Mouse (Mus musculus) G1E (cell line): ENCODE measurements at regions not wholly inside any gene's neighbourhood (a gene's known extent, or its start where the extent isn't known, plus 50 kb on each side); places are given as distances from the start of the nearest gene placed in this dataset.

Experiments
- ATAC-seq: 2 replicates; pipeline ENCODE4 v1.8.0; 2016; ENCODE audit warnings: mild to moderate bottlenecking; ENCODE audit not compliant: insufficient number of reproducible peaks, poor library complexity, low FRiP score, severe bottlenecking; ENCODE audit errors: extremely low read depth
- DNase-seq: peaks from one replicate; pipeline ENCODE4 v3.0.0; 2012; ENCODE audit warnings: low spot score
- H3K27me3 ChIP-seq: 2 replicates; pipeline ENCODE4 v1.6.1; 2012; ENCODE audit warnings: mild to moderate bottlenecking, low read length, inconsistent platforms; ENCODE audit not compliant: insufficient read depth
- H3K36me3 ChIP-seq: replicated peaks from 2 replicates; pipeline ENCODE3; 2012; ENCODE audit warnings: mild to moderate bottlenecking, inconsistent platforms
- H3K4me1 ChIP-seq: 2 replicates; pipeline ENCODE4 v1.6.1; 2012; ENCODE audit warnings: low read depth, low read length, inconsistent platforms, mixed read lengths; ENCODE audit not compliant: insufficient read depth
- H3K4me3 ChIP-seq: 2 replicates; pipeline ENCODE4 v1.5.1; 2012; ENCODE audit warnings: low read depth, mild to moderate bottlenecking, inconsistent platforms, low read length, moderate library complexity, mixed read lengths
- H3K9me3 ChIP-seq: replicated peaks from 2 replicates; pipeline ENCODE4 v1.6.1; 2012; ENCODE audit warnings: inconsistent platforms
- CTCF ChIP-seq: IDR thresholded peaks from 2 replicates; pipeline ENCODE4 v1.5.1; 2012; ENCODE audit warnings: low read depth, low read length, inconsistent platforms, mixed read lengths
- GATA1 ChIP-seq: IDR thresholded peaks from 2 replicates; pipeline ENCODE4 v1.6.1; 2012; ENCODE audit warnings: borderline replicate concordance, low read length, inconsistent platforms, mixed read lengths
- GATA2 ChIP-seq: IDR thresholded peaks from 2 replicates; pipeline ENCODE4 v1.6.1; 2012; ENCODE audit warnings: low read depth, low read length, inconsistent platforms, borderline replicate concordance
- POLR2AphosphoS5 ChIP-seq: IDR thresholded peaks from 2 replicates; pipeline ENCODE4 v1.6.1; 2012; ENCODE audit warnings: low read depth, low read length, inconsistent platforms; ENCODE audit not compliant: insufficient replicate concordance
- TAL1 ChIP-seq: conservative IDR thresholded peaks from 2 replicates; pipeline ENCODE4 v1.6.1; 2012; ENCODE audit warnings: low read depth, low read length, inconsistent platforms, mixed read lengths

DNA sequence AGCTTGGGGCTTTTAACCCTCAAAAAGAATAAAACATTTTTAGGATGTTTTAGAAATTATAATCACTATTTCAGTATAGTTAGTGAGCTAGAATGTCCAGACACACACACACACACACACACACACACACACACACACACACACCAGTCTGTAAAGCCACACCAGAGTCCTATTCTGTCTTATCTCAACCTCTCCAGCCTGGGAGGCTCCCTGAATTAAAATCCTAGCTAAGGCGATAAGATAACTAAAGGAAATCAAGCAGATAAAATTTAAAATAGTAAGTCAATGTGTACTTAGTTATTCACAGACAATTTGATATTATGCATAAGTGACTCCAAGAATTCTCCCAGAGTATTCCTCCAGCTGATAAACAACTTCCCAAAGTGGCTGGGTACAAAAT, 421.2 kb upstream of the Vstm2a start:
- Histone ChIP-seq H3K4me3 (no peak overlapping the region), H3K4me1 (peaks cover 29% of the 10 kb centered on the region), H3K36me3 (no peaks in the 10 kb centered on the region), H3K27me3 (no peaks in the 10 kb centered on the region), H3K9me3 (no peaks in the 10 kb centered on the region)
- DNase-seq (no peak), ATAC-seq (no peak; the same call in 1 of the 2 replicates)
- no peak for TF ChIP-seq CTCF
- peak; percentile 35; the same call in 1 of the 2 replicates for TF ChIP-seq TAL1
- TF ChIP-seq POLR2AphosphoS5: no peak

GRCm38 (mm10) chr11:15838640-15839226, 418.8 kb upstream of the Vstm2a start:
- peak overlapping the region; percentile 43; the same call in 1 of the 2 replicates for H3K4me3 ChIP-seq
- DNase-seq (no peak), ATAC-seq (peak; percentile 82)
- H3K27me3 ChIP-seq: no peaks in the 10 kb centered on the region
- no peaks in the 10 kb centered on the region for H3K36me3 ChIP-seq
- TF ChIP-seq GATA2 (no peak), TAL1 (peak; percentile 45; the same call in 1 of the 2 replicates)
- peaks cover 29% of the 10 kb centered on the region for H3K4me1 ChIP-seq
- H3K9me3 ChIP-seq: no peaks in the 10 kb centered on the region

GRCm38 (mm10) chr11:15839271-15839670, 418.3 kb upstream of the Vstm2a start:
- H3K4me3 ChIP-seq: no peak overlapping the region; the same call in 1 of the 2 replicates
- H3K27me3 ChIP-seq: no peaks in the 10 kb centered on the region
- no peaks in the 10 kb centered on the region for H3K36me3 ChIP-seq
- TF ChIP-seq GATA1 (no peak), TAL1 (no peak), GATA2 (no peak), CTCF (no peak), POLR2AphosphoS5 (no peak)
- no peaks in the 10 kb centered on the region; the same call in 1 of the 2 replicates for H3K9me3 ChIP-seq
- ATAC-seq (no peak), DNase-seq (no peak)
- peaks cover 29% of the 10 kb centered on the region for H3K4me1 ChIP-seq

DNA sequence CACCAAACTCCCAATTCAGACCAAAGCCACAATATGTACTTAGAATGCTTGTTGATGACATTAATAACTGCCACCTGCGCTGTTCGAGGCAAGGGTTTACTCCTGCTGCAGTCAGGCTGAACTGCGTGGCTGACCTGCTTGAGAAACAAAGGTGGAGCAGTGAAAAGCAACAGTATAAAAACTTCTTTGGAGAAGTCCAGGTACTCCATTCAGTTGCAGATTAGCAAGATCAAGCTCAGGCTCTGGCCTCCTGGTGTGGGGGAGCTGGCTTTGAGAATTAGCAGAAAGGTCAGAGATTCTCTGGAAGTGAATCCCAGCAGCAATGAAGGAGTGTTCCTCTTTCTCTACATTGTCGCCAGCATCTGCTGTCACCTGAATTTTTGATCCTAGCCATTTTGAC, 378.4 kb upstream of the Vstm2a start:
- Histone ChIP-seq H3K4me1 (no peaks in the 10 kb centered on the region), H3K36me3 (no peaks in the 10 kb centered on the region), H3K4me3 (no peak overlapping the region), H3K9me3 (no peaks in the 10 kb centered on the region), H3K27me3 (no peaks in the 10 kb centered on the region)
- DNase-seq (no peak), ATAC-seq (no peak)
- TF ChIP-seq GATA2 (no peak), TAL1 (no peak), POLR2AphosphoS5 (no peak), CTCF (no peak), GATA1 (no peak)
